Mouse (Mus musculus) R1 (cell line): ENCODE results near the gene Anapc16.
"Not testable (repeated sequence)": the region's sequence is repeated elsewhere in the genome, so short reads cannot be mapped to it uniquely, and the experiment has no call there.

Experiments
- DNase-seq: peaks from one replicate; pipeline ENCODE4 v3.0.0-alpha.2; 2018; ENCODE audit warnings: low read depth, low spot score

Anapc16 gene

GRCm38 (mm10) chr10:60001663-60002062 is 1.3 kb downstream of the Anapc16 start:
- not testable (repeated sequence) for DNase-seq

- no peak for DNase-seq
Observed at GRCm38 (mm10) chr10:59999057-59999456, 3.9 kb downstream of the Anapc16 start.

- peak; percentile 80 for DNase-seq
Observed at GRCm38 (mm10) chr10:59997591-59997990, 5.3 kb downstream of the Anapc16 start.

DNA sequence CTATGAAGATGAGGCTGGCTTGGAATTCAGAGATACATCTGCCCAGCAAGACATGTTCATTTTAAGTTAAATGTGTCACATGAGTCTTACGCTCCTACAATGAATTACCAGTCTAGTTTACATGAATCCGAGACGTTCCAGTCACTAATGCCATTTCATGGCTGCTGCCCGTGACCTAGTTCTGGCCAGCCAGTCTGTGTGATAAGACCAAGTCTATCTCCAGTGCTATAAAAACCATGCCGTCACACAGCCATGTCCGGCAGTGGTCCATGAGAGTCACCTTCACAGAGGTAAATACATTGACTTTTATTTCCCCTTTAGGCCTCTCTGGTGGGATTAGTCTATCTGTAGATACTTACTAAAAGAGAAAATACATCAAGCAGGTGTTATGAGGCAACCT is 7.0 kb downstream of the Anapc16 start:
- no peak for DNase-seq

GRCm38 (mm10) chr10:59993813-59994212 is 9.1 kb downstream of the Anapc16 start:
- peak; percentile 24 for DNase-seq

GRCm38 (mm10) chr10:59992024-59992423 is 10.9 kb downstream of the Anapc16 start:
- no peak for DNase-seq

DNA sequence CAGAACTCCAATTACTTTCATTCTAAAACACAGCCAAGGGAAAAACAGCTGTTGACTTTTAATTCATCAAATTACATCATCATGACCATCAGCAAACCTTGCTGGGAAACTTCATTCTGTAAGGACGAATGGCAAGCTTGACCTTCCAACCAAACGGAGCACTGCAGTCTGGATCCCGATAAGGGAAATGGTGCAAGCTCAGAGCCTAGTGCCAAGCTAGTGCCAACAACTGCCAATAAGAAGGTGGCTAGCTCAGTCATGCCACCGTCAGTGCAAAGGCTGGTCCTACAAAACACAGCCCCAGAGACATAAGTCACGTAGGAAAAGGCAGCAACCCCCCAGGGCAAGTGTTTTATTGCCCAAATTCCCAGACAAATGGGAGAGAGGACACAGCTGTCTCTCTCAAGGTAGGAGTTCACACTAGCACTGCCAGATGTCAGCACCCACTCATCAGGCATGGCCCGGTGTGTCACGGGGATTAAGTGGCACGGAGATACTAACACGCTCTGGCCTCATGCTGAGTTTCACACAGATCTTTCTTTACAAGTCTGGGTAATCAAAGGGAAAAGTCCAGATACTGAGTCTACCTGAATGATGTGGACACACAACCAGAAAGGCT is 11.6 kb downstream of the Anapc16 start:
- DNase-seq = no peak

- no peak for DNase-seq
Observed at GRCm38 (mm10) chr10:59990393-59990792, 12.5 kb downstream of the Anapc16 start.

GRCm38 (mm10) chr10:59988036-59988435 is 14.9 kb downstream of the Anapc16 start:
- no peak for DNase-seq

DNA sequence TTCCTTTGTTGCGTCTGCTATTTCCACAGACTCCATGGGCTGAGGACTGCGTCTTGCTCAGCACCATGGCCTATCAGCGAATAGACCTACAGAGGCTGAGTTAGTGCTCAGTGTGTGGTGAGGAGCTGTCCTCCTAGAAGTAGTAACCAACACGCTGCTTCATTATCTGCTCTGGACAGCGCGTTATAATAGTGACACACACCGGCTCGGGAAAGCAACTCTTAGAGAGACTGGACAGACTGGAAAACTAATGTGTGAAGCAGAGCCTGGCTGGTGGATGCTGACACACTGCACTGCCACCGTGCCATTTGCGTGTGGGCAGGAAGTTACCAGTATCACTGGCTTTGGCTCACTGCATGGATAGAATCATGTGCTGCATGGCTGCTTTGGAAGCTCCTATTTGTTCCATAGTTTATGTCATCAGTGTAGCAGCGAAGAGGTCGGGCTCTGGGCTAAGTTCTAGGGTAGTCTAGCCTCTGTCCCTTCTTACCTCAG is 20.5 kb downstream of the Anapc16 start:
- DNase-seq = no peak

DNA sequence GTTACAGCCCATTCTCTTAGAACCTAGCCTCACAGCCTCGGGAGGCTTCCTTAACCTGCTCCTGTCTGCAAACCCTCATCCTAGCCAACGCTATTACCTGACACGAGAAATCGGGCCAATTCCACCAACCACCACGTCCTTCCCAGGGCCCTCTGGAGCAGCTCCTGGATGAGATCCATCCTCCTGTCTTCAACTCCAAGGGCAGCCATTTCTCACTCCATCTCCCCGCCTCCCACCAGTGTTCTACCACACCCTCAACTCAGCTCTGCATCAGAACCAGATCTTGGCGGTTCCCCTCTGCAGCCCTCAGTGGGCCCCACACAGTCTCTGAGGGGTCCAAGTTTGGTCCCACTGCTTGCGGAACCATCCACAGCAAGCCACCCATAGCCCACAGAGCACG is 21.1 kb downstream of the Anapc16 start:
- no peak for DNase-seq

- no peak for DNase-seq
Observed at GRCm38 (mm10) chr10:59981336-59981735, 21.6 kb downstream of the Anapc16 start.

DNA sequence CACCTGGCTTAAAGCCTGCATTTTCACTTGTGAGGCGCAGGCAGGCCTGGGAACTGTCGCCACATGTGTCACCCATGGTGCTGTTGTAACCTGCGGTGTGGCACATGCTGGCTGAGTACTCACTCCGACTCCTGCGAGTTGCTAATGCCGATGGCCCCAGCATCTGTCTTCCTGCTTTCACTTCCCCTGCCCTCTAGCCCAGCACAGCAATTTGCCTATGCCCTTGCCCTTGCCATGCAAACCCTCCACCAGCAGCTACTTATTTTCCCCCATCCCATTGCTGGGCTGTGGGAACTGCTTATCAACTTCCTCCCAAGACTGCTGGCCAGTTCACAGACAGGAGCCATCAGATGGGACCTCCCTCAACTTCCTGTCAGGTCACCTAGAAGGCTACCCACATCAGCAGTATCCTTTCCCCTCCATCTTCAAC is 22.1 kb downstream of the Anapc16 start:
- DNase-seq = no peak

DNA sequence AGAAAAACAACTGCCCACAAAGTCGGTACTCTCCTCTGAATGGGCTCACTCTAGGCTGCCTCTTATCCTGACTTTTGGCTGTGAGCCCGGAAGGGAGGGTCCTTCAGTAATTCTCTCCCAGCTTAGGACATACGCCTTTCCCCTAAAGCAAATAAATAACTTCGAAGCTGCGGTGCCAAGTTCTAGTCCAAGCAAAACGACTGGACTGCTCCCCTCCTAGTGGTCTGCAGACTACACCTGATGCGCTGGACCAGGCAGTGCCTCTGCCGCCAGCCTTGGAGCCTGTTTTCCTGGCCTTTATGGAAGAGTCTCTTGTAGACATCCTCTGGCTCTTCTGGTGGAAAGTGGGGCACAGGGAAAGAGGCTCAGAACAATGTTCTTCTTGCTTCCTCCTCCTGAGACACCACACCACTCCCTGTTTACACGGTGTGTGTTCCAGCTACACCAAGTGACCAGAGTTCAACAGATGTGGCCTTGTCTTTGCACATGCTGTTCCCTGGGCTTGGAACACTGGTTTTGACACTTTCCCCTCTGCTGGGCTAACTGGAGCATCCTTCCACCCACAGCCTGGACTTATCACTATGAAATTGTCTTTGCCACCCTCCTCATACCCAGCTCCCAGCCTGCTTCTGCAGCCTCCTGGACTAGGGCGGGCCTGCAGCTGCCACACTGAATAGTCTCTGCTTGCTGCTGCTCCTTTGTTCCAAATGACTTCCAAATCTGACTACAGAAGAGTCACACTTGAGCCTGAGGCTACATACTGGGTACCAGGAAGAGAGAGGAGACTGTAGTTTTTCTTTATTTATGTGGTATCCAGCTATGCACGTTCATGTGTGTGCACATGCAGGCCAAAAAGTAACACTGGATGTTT is 23.8 kb downstream of the Anapc16 start:
- DNase-seq = no peak

DNA sequence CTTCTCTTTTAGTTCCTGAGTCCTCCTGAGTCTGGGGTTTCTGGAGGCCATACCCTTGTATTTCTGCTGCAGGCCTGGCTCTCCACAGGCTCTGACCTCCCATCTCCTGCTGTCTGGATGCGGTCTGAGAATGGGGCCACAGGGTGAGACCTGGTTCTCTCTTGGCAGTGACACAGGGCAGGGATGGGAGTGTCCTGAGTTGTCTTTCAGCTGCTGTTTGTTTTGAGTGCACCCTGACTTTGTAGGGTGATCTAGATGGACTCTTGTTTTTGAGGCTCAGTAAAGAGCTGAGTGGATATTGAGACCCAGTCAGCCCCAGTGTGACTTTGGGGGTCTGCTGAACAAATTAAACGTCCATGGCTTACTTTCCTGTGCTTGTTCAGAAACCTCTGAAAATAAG is 24.5 kb downstream of the Anapc16 start:
- no peak for DNase-seq

DNA sequence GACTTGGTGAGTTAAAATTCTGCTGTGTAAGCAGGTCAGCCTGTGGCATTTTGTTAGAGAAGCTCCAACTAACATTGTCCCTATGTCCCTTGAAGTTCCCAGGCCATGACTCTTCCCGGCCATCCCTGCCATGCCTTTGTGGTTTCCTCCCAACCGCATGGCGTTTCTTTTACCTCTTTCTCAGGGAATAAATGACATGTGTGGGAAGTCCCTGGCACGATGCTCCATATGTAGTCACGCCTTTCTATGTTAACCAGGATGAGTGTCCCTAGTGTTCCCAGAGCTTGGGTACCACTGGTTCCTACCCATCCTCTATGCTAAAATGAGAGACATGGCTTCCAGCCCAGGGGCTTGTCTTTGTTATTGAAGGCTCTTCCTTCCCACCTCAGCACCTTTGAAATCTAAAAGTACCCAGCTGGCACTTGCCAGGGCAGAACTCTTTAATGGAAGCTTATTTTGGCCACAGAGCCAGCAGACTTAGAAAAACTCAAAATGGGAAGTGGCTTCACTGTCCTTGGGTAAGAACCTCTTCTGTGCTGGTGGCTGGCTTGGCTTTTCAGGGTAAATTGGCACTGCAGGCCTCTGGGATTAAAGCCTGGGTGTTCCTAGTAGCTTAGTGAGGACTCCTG is 25.1 kb downstream of the Anapc16 start:
- DNase-seq = no peak

DNA sequence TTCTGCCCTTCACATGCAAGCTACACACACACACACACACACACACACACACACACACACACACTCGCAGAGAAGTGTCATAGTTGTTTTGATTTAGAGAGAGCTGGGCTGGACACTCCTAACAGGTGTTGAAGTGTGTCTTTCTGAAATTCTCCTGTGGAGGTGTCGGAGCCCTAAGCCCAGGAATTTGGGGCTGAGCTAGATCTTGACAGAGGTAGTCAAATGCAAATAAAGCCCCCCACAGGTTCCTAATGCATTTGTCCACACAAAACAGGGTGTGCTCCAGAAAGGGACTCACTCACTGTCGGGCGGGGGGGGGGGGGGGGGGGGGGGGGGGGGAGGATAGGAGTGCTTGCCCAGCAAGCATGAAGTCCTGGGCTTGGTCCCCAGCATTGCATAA is 25.8 kb downstream of the Anapc16 start:
- DNase-seq = peak; percentile 89

DNA sequence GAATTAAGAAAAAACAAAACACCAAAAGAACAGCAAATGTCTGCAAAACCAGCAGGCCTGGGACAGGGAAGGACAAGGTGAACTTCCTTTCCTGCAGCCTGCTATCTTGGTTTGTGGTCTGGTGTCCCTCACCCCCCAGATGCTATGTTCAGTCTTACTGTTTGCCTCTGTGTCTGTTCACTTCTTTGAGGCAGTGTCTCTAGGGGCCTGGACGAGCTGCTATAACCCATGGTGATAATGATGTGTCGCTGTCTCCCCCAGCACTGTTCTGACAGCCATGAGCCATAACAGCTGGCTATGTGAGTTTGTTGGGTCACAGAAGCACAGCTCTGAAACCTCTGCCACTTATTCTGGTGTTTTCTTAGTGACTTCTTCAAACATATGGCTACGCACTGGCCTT is 28.1 kb downstream of the Anapc16 start:
- no peak for DNase-seq

- peak; percentile 95 for DNase-seq
Observed at GRCm38 (mm10) chr10:59974191-59974664, 28.7 kb downstream of the Anapc16 start.

DNA sequence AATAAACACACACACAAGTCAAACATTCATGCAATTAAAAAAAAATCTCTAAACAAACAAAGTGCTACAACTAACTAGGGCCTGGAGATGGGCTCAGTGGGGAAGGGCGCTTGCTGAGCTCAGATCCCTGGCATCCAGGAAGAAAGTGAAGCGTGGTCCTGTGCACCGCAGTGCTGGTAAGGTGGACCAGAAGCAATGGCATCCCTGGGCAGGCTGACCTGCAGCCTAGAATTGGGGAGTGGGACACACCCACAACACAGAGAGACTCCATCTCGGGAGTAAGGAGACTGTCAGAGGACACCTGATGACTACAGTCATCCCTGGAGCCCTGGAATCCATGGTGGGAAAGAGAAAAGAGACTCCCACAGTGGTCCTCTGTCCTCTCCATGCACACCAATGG is 29.5 kb downstream of the Anapc16 start:
- DNase-seq = no peak

DNA sequence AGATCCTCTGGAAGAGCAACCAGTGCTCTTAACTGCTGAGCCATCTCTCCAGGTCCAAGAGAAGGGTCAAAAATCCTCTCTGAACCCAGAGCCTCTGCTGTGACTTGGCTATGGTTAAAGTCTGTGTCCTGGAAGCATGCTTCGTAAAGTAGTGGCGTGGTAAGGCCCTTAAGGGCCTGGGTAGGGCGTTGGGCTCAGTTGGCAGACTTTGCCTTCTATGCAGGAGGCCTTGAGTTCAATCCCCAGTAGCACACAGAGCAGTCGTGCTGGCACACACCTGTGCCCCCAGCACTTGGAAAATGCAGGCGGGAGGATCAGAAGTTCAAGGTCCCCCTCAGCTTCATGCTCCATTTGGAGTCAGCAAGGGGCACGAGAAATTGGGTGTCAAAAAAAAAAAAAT is 29.9 kb downstream of the Anapc16 start:
- DNase-seq = no peak

DNA sequence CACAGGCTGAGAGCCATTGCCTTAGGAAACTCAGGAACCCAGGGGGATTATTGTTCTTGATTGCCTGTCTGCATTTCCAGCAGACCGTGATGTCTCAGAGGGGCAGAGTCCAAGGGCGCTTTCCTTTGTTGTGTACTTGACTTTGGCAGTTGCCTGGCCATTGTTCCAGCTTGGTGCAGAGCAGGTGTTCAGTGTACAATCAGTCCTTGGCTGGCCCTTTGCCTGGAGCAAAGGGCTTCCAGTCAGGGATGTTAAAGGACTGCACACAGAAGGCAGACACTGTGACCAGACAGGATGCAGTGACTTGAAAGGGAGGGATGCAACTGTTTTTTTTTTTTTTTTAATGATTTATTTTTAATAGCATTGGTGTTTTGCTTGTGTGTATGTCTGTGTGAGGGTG is 30.4 kb downstream of the Anapc16 start:
- peak; percentile 60 for DNase-seq
